Mouse (Mus musculus): ENCODE data around the gene Lingo2.

DNA sequence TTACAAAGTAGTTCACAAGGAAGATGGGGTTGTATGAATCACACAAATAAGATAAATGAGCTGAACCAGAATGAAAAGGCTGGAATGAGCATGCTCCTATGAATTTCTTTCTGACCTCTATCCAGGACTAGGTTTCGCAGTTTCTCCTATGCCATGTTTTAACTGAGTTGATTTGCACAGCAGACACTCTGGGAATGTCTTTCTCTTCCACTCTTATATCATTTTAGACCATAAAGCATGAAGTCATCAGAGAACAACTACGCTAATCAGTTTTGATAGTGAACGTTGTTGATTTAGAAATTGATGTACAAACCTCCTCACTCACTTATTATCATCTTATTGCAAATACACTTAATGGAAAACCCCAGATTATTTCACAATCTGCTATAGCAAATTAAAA, 61.2 kb downstream of the Lingo2 start:
- no peak for TF ChIP-seq HCFC1 (IDR thresholded peaks at IDR 0.05; ENCODE audit: borderline replicate concordance, insufficient read depth, low read length)
- no peak for TF ChIP-seq ZNF384 (IDR thresholded peaks at IDR 0.05; ENCODE audit: low read depth, low read length)
- no peak for TF ChIP-seq ZC3H11A (IDR thresholded peaks at IDR 0.05; ENCODE audit: borderline replicate concordance, low read depth, low read length)
- TF ChIP-seq MAFK (IDR thresholded peaks at IDR 0.05; ENCODE audit: insufficient read depth, low read depth, low read length), result no peak
- no peak for TF ChIP-seq CHD2 (IDR thresholded peaks at IDR 0.05; ENCODE audit: low read depth, low read length)

All from ES-E14 (cell line).